Mouse (Mus musculus) neural tube, embryonic 15.5 days (tissue): ENCODE results near the gene Adssl1. TPM values are rescaled to one million over a fixed set of nuclear protein-coding genes. Genes with fewer than 3 reads are reported as not detected.
A peak's percentile ranks its signal among the peaks of the same experiment; 100 is the strongest.

Source experiments
- ATAC-seq: fragments of 200-750 bp; cut with Nextera tagmentation; 2 replicates; pipeline ENCODE4 v1.8.0; 2017; ENCODE audit warnings: mild to moderate bottlenecking, moderate TSS enrichment, moderate library complexity; ENCODE audit not compliant: low FRiP score
- H3K27ac ChIP-seq: fragments of 300-500 bp; sonication (generic); replicated peaks from 2 replicates; pipeline ENCODE4 v1.5.1; 2015; ENCODE audit warnings: mild to moderate bottlenecking, inconsistent platforms
- H3K27me3 ChIP-seq: fragments of 300-500 bp; sonication (generic); replicated peaks from 2 replicates; pipeline ENCODE4 v1.6.1; 2015; ENCODE audit warnings: inconsistent platforms
- H3K36me3 ChIP-seq: fragments of 300-500 bp; sonication (generic); 2 replicates; pipeline ENCODE4 v1.6.1; 2015; ENCODE audit warnings: inconsistent platforms
- H3K4me1 ChIP-seq: fragments of 300-500 bp; sonication (generic); 2 replicates; pipeline ENCODE4 v1.6.1; 2015; ENCODE audit warnings: inconsistent platforms
- H3K4me2 ChIP-seq: fragments of 300-500 bp; sonication (generic); 2 replicates; pipeline ENCODE4 v1.6.1; 2015; ENCODE audit warnings: inconsistent platforms, mild to moderate bottlenecking, moderate library complexity
- H3K4me3 ChIP-seq: fragments of 300-500 bp; sonication (generic); replicated peaks from 2 replicates; pipeline ENCODE4 v1.5.1; 2015; ENCODE audit warnings: mild to moderate bottlenecking, inconsistent platforms
- H3K9ac ChIP-seq: fragments of 300-500 bp; sonication (generic); replicated peaks from 2 replicates; pipeline ENCODE4 v1.6.1; 2015; ENCODE audit warnings: mild to moderate bottlenecking, inconsistent platforms
- H3K9me3 ChIP-seq: fragments of 300-500 bp; sonication (generic); replicated peaks from 2 replicates; pipeline ENCODE4 v1.6.1; 2016; ENCODE audit warnings: inconsistent platforms
- WGBS: fragments of 180-500 bp; shearing (Covaris S2); methylation state at CpG from one replicate; pipeline ENCODE4 v1.1.7; 2015; ENCODE audit warnings: mixed read lengths; 5-methylcytosine and 5-hydroxymethylcytosine counted together
- polyA plus RNA-seq: library from polyadenylated mRNA; unstranded; fragments of >200 nt; fragmentation: Nextera tagmentation; extraction: Ambion mirVana; gene quantifications from 2 replicates; pipeline ENCODE4 v1.2.1, GENCODE M21; 2015

The Adssl1 gene
- polyA plus RNA-seq, 1 experiment from 2014 or later: 7.6 TPM

DNA sequence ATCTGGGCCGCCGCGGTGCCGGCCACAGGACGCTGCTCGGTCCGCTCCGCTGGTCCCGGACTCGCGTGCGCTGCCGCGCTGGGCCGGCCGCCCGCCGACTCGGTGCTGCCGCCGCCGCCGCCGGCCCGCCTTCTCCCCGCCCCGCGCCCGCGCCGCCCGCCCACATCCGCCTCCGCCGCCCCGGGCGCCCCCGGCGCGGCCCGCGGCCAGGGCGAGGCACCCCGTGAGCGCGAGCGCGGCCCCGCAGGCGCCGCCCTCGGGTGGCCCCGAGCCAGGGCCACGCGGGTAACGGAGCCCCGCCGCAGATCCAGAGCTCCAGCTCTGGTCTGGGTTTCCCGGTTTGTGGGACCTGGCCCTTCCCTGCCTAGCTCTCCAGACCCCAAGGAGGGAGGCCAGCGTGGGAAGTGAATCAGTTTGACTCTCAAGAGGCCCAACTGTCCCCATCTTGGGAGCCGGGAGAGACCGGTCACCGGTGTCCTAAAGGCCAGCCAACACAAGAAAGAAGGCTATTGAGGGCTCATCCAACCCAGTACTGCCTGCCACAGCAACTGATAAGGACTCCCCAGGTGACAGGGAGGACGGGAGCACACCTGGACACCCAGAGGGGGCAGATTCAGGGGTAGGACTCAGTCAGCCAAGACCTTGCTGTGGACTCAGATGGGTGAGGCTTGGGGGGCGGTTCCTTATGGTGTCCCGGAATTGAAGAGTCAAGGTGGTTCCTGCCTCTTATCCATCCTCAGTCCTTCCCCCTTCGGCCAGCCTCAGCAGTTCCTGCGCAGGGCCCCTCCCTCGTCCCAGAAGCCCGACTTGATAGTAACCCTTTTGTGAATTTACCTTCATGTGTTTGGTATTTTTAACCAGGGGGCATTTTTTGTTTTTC lies 54.5 kb downstream of the Adssl1 start, which contains the start of gene Akt1:
Gene Akt1 (minus strand): TSS at position 753 of the 880 bp plus-strand sequence.
- peak within 1 kb of the TSS; percentile 90 for H3K4me3 ChIP-seq
- WGBS: under 1% methylated on average over 47 of the region's 70 CpGs
- H3K36me3 ChIP-seq: peaks cover 17% of the 10 kb centered on the region
- peak; percentile 34; the same call in 1 of the 2 replicates for ATAC-seq
- peak within 1 kb of the TSS; percentile 93 for H3K27ac ChIP-seq
- H3K27me3 ChIP-seq: peaks cover 18% of the 10 kb centered on the region
- peaks cover 69% of the 10 kb centered on the region for H3K4me1 ChIP-seq
- H3K4me2 ChIP-seq: peak within 1 kb of the TSS; percentile 95
- no peaks in the 10 kb centered on the region for H3K9me3 ChIP-seq
- peak within 1 kb of the TSS; percentile 97 for H3K9ac ChIP-seq

DNA sequence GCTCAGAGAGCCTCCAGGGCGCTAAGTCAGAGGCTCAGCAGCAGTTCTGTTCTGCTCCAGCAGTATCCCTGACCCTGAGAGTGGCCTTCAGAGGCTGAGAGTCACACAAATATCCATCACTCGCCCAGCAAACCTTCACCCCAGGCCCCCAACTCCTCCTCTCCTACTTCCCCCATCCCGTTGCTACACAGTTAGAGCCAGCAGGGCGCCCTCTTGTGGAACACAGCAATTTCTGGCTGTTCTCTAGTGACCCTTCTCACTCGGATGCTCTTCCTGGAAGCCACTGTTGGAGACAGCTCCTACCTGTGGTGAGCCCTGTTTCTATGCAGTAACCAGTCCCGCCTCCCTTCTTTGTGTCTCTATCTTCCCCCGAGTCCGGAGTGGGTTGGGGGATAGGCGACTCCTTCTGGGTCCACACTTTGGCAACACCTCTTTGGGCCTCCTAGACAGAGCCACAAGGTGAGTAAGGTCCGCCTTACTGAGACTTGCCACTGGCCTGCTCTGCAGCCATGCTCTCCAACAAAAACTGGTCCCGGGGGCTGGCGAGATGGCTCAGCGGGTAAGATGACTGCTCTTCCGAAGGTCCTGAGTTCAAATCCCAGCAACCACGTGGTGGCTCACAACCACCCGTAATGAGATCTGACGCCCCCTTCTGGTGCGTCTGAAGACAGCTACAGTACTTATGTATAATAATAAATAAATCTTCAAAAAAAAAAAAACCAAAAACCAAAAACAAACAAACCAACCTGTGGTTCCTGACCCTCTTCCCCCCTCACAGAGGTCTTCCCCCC lies 55.6 kb downstream of the Adssl1 start:
- Histone ChIP-seq H3K9me3 (no peaks in the 10 kb centered on the region), H3K4me3 (peak overlapping the region; percentile 90), H3K27ac (peak overlapping the region; percentile 93), H3K4me1 (peaks cover 72% of the 10 kb centered on the region), H3K27me3 (peaks cover 29% of the 10 kb centered on the region), H3K9ac (0 out of 2 replicates have a peak overlapping the region, but pooled peaks have one; percentile 97), H3K4me2 (peak overlapping the region; percentile 95), H3K36me3 (peaks cover 6% of the 10 kb centered on the region; the same call in 1 of the 2 replicates)
- WGBS: 15% methylated on average over 18 of the region's 18 CpGs
- peak; percentile 41 for ATAC-seq

DNA sequence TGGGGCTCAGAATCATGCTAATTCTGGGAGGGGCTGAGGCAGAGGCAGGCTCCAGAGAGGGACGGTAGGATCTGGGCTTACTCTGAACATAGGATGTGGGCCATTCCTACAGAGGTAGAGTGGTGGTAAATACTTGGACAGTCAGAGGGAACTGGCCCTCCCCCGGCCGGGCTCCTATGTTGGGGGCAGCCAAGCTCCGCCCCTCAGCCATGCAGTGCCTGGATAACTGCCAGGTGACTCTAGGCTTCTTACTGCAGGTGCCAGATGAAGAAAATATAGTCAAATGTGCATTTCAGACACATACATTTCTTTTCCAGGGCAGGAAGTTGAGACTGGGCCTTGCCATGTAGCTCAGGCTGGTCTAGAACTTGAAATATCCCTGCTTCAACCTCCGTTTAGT lies 57.2 kb downstream of the Adssl1 start:
- Histone ChIP-seq H3K4me2 (no peak overlapping the region), H3K4me1 (peaks cover 56% of the 10 kb centered on the region)

DNA sequence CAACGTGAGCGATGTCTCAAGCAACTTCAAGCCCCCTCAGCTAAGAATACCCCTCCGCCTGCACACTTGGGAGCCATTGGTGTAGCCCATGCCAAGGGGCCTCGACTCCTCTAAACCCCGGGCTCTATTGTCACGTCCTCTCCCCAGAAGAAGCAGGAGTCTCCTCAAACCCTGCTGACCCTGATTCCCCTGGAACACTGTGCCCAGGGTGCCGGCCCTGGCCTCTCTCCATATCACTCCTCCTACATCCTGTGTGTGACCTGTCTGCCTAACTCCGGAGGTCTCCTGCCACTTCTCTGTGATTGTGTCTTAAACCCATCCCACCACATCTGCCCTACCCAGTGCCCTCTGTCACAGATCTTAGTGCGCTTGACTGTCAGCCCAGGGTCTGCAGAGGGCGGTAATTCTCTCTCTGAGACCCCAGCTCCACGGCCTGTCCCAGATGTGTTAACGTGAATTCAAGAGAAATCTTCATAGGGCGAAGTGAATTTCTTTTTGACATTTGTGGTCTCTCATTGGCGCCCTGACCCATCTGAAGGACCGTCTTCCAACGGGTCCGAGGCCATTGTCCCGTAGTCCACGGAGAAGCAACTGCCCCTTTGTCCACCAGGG lies 58.2 kb downstream of the Adssl1 start:
- H3K27me3 ChIP-seq: peaks cover 43% of the 10 kb centered on the region
- H3K9me3 ChIP-seq: no peaks in the 10 kb centered on the region
- peak overlapping the region; percentile 96 for H3K4me2 ChIP-seq
- H3K4me3 ChIP-seq: peak overlapping the region; percentile 54
- no peak overlapping the region for H3K27ac ChIP-seq
- no peaks in the 10 kb centered on the region for H3K36me3 ChIP-seq
- H3K4me1 ChIP-seq: peaks cover 46% of the 10 kb centered on the region
- peak overlapping the region; percentile 47; the same call in 1 of the 2 replicates for H3K9ac ChIP-seq
- 18% methylated on average over 19 of the region's 19 CpGs for WGBS
- ATAC-seq: no peak

More for the DNA sequence above, 57.2 kb downstream of the Adssl1 start:
- Histone ChIP-seq H3K9me3 (no peaks in the 10 kb centered on the region), H3K27ac (no peak overlapping the region), H3K9ac (no peak overlapping the region), H3K27me3 (peaks cover 43% of the 10 kb centered on the region), H3K4me3 (no peak overlapping the region), H3K36me3 (no peaks in the 10 kb centered on the region)
- WGBS: 61% methylated on average over 5 of the region's 5 CpGs
- no peak for ATAC-seq

DNA sequence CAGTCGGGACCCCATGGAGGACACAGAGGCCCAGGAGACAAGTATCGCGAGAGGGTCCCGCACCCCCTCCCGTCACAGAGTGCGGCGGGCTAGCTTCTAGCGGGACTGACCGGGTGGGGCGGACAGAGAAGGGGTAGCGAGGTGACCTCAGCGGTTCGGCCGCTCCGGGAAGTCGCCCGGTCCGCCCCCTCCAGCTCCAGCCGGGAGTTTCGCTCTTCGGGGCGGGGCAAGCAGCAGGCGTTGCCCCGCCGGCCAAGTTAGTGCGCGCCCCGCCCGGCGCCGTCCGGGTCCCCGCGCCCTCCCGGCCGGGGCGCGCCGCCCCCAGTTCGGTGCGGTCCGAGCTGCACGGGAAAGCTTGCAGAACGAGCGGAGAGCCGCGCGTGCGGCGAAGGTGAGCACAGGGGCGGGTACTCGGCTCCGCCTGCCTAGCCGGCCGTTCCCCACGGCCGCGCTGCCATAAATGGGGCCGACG lies 58.7 kb downstream of the Adssl1 start, which contains the start of gene Zbtb42:
Gene Zbtb42 (plus strand): TSS at position 274 of the 472 bp plus-strand sequence.
- no peak within 1 kb of the TSS for H3K27ac ChIP-seq
- peaks cover 43% of the 10 kb centered on the region for H3K27me3 ChIP-seq

DNA sequence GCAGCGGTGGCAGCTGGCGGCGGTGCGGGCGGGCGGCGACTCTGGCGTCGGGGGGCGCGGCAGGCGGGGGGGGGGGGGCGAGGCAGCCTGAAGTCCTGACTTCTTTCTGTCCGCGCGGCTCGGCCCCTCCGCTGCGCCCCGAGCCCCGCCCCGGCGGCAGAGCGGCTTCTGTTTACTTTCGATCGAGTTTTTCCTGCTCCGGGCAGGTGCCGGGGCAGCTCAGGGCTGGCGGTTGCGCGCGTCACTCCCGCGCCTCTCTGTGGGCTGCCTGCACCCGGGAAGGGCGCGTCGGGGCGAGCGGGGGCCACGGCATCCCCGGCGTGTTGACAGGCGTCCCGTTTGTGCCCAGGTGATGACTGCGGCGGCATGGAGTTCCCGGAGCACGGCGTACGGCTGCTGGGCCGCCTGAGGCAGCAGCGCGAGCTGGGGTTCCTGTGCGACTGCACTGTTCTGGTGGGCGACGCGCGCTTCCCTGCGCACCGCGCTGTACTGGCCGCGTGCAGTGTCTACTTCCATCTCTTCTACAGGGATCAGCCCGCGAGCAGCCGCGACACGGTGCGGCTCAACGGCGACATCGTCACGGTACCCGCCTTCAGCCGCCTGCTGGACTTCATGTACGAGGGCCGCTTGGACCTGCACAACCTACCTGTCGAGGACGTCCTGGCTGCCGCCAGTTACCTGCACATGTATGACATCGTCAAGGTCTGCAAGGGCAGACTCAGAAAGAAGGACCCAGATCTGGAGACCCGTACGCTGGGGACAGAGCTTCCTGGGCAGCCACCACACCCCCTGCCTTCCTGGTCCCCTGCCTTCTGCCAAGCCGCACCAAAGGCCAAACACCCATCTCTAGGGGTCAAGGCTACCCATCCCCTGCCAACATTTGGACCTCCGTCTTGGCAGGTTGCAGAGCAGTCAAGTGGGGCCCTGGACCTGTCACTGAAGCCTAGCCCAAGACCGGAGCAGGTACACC lies 59.5 kb downstream of the Adssl1 start:
- H3K27me3 ChIP-seq: peaks cover 43% of the 10 kb centered on the region
- H3K27ac ChIP-seq: no peak overlapping the region
- 0 out of 2 replicates have a peak, but pooled peaks have one; percentile 27 for ATAC-seq
- peak overlapping the region; percentile 54 for H3K4me3 ChIP-seq
- peak overlapping the region; percentile 47 for H3K9ac ChIP-seq
- 4% methylated on average over 70 of the region's 87 CpGs for WGBS
- H3K9me3 ChIP-seq: no peaks in the 10 kb centered on the region
- peak overlapping the region; percentile 96 for H3K4me2 ChIP-seq
- H3K4me1 ChIP-seq: peaks cover 44% of the 10 kb centered on the region
- no peaks in the 10 kb centered on the region for H3K36me3 ChIP-seq

More for the DNA sequence above, 58.7 kb downstream of the Adssl1 start, which contains the start of gene Zbtb42:
- Histone ChIP-seq H3K4me3 (peak within 1 kb of the TSS; percentile 54), H3K4me2 (peak within 1 kb of the TSS; percentile 96), H3K9ac (peak within 1 kb of the TSS; percentile 47), H3K36me3 (no peaks in the 10 kb centered on the region), H3K4me1 (peaks cover 45% of the 10 kb centered on the region), H3K9me3 (no peaks in the 10 kb centered on the region)
- no peak for ATAC-seq
- WGBS: 0% methylated on average over 48 of the region's 60 CpGs

DNA sequence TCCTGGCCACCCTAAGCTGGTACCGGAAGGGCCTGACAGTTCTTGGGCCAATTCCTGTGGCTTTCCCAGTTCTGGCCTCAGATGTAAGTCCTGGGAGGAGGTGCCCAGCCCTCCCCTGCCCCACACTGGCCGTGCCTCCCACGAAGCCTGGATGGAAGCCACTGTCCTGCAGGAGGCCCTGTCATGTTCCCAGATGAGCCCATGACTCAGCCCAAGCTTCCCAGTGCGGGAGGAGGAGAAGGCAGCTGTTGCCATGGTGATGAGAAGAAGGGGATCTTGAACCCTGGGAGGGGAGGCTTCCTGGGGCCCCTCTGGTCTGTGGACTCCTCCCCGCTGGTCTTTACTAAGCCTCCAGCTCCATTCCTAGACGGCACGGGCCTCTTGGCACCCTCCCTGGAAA lies 63.5 kb downstream of the Adssl1 start:
- H3K27ac ChIP-seq: no peak overlapping the region
- H3K4me1 ChIP-seq: peaks cover 18% of the 10 kb centered on the region
- no peaks in the 10 kb centered on the region for H3K9me3 ChIP-seq
- no peaks in the 10 kb centered on the region for H3K36me3 ChIP-seq
- H3K4me3 ChIP-seq: no peak overlapping the region
- WGBS: 53% methylated on average over 7 of the region's 7 CpGs
- H3K9ac ChIP-seq: no peak overlapping the region
- no peak for ATAC-seq
- peaks cover 30% of the 10 kb centered on the region for H3K27me3 ChIP-seq
- no peak overlapping the region for H3K4me2 ChIP-seq

DNA sequence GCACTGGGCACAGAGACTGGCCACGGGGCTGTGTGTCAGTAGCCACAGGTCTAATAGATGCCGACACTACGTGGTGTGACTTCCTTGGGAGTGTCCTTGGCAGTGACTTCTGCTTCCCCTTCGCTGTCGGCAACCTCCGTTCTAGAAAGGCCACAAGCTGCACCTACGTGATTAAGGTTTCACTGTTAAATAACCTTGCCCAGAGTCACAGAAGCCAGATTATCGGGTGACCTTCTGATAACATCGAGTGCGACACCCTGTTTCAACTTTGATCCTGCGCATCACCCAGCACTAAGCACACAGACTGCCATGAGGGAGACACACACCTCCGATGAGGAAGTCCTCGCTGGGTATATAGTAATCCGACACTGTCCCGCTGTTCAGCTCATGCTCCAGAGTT lies 68.6 kb downstream of the Adssl1 start:
- Histone ChIP-seq H3K27ac (no peak overlapping the region), H3K9ac (no peak overlapping the region), H3K4me3 (no peak overlapping the region), H3K9me3 (no peaks in the 10 kb centered on the region), H3K27me3 (no peaks in the 10 kb centered on the region), H3K36me3 (no peaks in the 10 kb centered on the region), H3K4me1 (peaks cover 10% of the 10 kb centered on the region), H3K4me2 (no peak overlapping the region)
- WGBS: 80% methylated on average over 15 of the region's 15 CpGs
- ATAC-seq: no peak
